Mouse (Mus musculus): ENCODE measurements at regions not wholly inside any gene's neighbourhood (a gene's known extent, or its start where the extent isn't known, plus 50 kb on each side); places are given as distances from the start of the nearest gene placed in this dataset.

DNA sequence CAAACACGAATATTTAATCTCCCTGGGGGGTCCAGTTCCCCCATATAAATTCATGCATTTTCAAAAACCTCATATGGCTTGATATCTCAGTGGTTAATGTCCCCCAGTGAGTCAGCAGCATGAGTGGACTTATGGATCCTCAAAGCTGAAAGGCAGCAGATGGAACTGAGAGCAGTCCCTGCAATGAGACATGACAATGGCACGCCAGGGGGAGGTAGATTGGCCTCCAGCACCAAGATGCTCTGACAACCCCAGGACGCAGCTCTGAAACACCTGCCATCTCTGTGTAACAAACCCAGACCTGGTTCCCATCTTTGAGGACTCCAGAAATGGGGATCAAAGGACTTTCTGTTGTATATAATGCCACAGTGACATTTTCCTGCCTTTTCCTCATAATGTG lies 210.6 kb upstream of the Lmcd1 start:
- no peak for TF ChIP-seq CTCF (IDR thresholded peaks at IDR 0.05; ENCODE audit: extremely low read depth, insufficient read depth, low read length)
- no peak for TF ChIP-seq POLR2A (IDR thresholded peaks at IDR 0.05; ENCODE audit: extremely low read depth, insufficient read depth, low read length)
